Mouse (Mus musculus): Measurements from ENCODE around the gene Rint1.

The Rint1 gene

DNA sequence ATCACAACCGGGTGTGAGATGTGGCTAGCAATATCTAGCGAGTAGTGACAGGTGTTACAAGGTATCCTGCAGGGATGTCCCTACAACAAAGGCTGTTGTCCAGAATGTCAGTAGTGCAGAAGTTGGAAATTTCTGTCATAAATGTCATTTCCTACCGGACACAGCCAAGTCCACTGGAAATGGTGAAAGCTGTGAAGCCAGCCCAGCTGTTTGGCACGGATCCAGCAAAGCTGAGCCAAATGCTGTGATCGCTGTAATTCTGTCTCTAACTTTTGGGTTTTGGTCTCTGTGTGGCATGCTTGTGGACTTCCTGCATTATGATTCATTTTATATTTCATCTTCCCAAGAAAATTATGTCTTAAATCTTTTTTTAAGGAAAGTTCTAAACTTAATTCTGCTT is 74.8 kb downstream of the Rint1 start:
- in situ Hi-C loops (cut with MboI, MseI) = no loop called here

DNA sequence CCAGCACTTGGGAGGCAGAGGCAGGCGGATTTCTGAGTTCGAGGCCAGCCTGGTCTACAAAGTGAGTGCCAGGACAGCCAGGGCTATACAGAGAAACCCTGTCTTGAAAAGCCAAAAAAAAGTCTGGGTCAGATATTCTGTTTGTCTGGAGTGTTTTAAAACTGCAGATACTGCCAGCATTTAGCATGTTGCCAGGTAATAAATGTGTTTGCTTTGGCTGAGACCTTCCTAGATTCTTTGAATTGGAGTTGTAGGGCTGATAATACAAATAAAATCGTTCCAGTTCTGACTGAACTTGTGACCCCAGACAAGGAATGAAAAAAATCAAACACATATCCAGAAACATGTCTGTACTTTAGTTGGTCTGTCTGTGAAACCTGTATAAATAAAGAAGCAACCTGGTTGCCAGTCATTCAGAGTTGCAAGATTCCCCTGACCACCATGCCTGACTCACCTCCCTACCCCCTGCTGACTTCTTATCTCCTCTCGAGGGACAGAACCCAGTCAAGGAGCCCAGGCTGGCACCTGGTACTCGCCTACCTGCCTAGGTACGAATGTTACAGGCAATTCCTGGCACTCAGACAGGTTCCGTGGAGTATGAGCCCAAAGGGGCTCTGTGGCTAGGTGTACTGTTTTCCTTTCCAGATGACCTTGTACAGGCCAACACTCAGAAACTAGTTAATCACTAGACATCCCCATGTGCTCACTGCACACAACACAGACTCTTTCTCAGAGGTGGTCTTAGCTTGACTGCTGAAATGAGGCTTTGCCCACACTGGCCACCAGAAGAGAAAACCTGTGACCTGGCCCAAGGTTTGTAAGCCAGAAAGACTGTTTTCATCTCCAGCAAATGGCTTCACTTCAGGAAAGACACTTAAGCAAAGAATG is 75.9 kb downstream of the Rint1 start:
- in situ Hi-C loops (cut with MboI, MseI) = no loop called here

DNA sequence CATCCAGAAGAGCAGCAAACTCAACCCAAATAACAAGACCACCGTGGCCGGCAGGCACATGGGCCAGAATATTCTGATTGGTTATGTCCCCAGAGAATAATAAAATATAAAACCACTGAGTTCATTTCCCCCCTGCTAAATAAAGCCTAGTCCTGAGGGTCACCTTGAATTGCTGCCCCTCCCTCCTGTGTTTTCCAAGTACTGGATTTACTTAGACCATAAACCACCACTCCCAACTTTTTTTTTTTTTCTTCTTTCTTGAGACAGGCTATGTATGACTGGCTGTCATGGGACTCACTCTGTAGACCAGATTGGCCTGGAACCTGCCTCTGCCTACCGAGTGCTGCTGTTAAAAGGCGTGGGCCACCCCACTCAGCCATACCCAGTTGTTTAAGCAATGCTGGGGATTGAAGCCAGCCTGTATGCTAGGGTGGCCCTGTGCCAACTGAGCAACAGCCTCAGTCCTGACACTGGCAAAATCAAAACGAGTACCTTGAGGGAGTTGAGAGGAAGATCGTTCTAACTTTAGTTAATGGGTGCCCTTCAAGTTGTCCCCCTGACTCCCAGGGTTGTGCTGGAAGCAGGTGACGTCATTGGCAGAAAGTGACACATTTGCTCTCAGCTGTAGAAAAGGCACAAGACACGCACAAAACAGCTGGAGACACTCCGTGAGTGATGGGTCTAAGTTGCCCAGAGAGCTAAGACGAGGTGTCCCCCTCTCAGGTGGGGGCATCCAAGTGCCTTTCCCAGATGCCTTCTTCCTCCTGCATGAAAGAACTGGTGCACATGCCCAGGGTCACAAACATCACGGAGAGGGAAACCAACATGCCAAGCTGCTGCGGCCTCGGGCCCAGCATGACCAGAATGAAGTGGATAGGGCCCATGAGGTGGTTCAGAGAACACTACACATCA is 76.8 kb downstream of the Rint1 start:
- in situ Hi-C loops (cut with MboI, MseI) = no loop called here

DNA sequence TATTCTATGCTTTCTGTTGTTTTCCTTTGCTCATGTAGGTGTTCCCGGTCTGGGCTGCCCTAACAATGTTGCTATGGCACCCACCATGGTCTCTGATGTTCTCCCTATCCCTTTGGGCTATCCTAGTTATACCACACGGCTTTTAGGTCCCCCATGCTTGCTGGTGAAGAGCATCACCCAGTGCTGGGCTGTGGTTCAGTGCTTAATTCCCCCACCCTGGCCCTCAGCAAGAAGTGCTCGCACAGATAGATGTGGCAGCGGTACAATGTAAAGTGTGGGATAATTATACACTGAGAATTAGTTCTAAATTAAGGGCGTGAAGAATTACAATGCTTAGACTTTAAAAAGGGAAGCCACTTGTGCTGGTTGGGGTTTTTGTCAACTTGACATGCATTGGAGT is 78.4 kb downstream of the Rint1 start:
- in situ Hi-C loops (cut with MboI, MseI) = no loop called here

All from T-helper 17 cell (primary cell).